Mouse (Mus musculus) heart, postnatal 0 days (tissue): ENCODE measurements around the gene Gm17334.

Source experiments
- CTCF ChIP-seq: IDR thresholded peaks from 2 replicates; pipeline ENCODE4 v1.5.1; 2016; ENCODE audit warnings: antibody characterized with exemption, control low read depth, low read depth
- EP300 ChIP-seq: IDR thresholded peaks from 2 replicates; pipeline ENCODE4 v1.6.1; 2016; ENCODE audit warnings: antibody characterized with exemption, low read depth

- TF ChIP-seq EP300 = no peak
- TF ChIP-seq CTCF = no peak
Measured at GRCm38 (mm10) chr11:53805786-53806185, 32.8 kb upstream of the Gm17334 start.
